Mouse (Mus musculus) CH12.LX (cell line): ENCODE results near the gene Elfn2. TPM values are rescaled to one million over a fixed set of nuclear protein-coding genes. Genes with fewer than 3 reads are reported as not detected.

Experiments
- DNase-seq: peaks from one replicate; pipeline ENCODE4 v3.0.0-alpha.2; 2013; ENCODE audit errors: extremely low read depth
- H3K27ac ChIP-seq: 2 replicates; pipeline ENCODE4 v1.5.1; 2012; ENCODE audit warnings: low read depth, mild to moderate bottlenecking, control low read depth, moderate library complexity; ENCODE audit not compliant: insufficient read depth
- H3K27me3 ChIP-seq: replicated peaks from 2 replicates; pipeline ENCODE3; 2012; ENCODE audit warnings: inconsistent platforms
- H3K36me3 ChIP-seq, 2 experiments: replicated peaks in 1 of 2; 2 replicates each; pipeline versions ENCODE3 to v1.6.1; 2012; ENCODE audit warnings: inconsistent platforms in 1 of 2, low read length in 1 of 2, mild to moderate bottlenecking in 1 of 2, mixed read lengths in 1 of 2, moderate library complexity in 1 of 2; ENCODE audit not compliant: control insufficient read depth in 1 of 2, insufficient read depth in 1 of 2
- H3K4me1 ChIP-seq, 2 experiments: 2 replicates each; pipeline ENCODE4 v1.6.1; 2012; ENCODE audit warnings: inconsistent platforms in 1 of 2, moderate library complexity in 1 of 2; ENCODE audit not compliant: insufficient read depth in 2 of 2, control insufficient read depth in 1 of 2
- H3K4me2 ChIP-seq: 2 replicates; pipeline ENCODE4 v1.6.1; 2012; ENCODE audit warnings: low read depth, mild to moderate bottlenecking, control low read depth; ENCODE audit not compliant: poor library complexity, insufficient read depth, severe bottlenecking
- H3K4me3 ChIP-seq, 3 experiments: fragments of 150-350 bp in 1 of 3; sonication (generic) in 1 of 3; replicated peaks in 1 of 3; 2 replicates each; pipeline versions ENCODE3 to v1.5.1; 2011 to 2012; ENCODE audit warnings: low read depth in 2 of 3, low read length in 2 of 3, mild to moderate bottlenecking in 2 of 3, moderate library complexity in 2 of 3, control low read depth in 1 of 3, improper control_type of control experiment in 1 of 3, inconsistent platforms in 1 of 3, mixed read lengths in 1 of 3; ENCODE audit not compliant: poor library complexity in 1 of 3
- H3K79me2 ChIP-seq: replicated peaks from 2 replicates; pipeline ENCODE4 v1.6.1; 2012; ENCODE audit warnings: mild to moderate bottlenecking, moderate library complexity; ENCODE audit not compliant: control insufficient read depth, poor library complexity, insufficient read depth, severe bottlenecking; ENCODE audit errors: extremely low read depth
- H3K9ac ChIP-seq: 2 replicates; pipeline ENCODE4 v1.6.1; 2012; ENCODE audit warnings: low read depth, mild to moderate bottlenecking, control low read depth, moderate library complexity; ENCODE audit not compliant: insufficient read depth
- H3K9me3 ChIP-seq: replicated peaks from 2 replicates; pipeline ENCODE3; 2012; ENCODE audit warnings: low read length, inconsistent platforms, mixed read lengths
- EP300 ChIP-seq: IDR thresholded peaks from 2 replicates; pipeline ENCODE4 v1.6.1; 2011; ENCODE audit warnings: low read length, improper control_type of control experiment
- ETS1 ChIP-seq: conservative IDR thresholded peaks from 2 replicates; pipeline ENCODE4 v1.6.1; 2012; ENCODE audit warnings: low read depth, mild to moderate bottlenecking, inconsistent platforms, low read length, improper control_type of control experiment, moderate library complexity
- GABPA ChIP-seq: IDR thresholded peaks from 2 replicates; pipeline ENCODE4 v1.6.1; 2012; ENCODE audit warnings: low read depth, low read length, improper control_type of control experiment, inconsistent platforms; ENCODE audit not compliant: insufficient replicate concordance
- HCFC1 ChIP-seq: IDR thresholded peaks from 2 replicates; pipeline ENCODE4 v1.6.1; 2012; ENCODE audit warnings: low read depth, mild to moderate bottlenecking, inconsistent platforms, low read length, improper control_type of control experiment
- MAX ChIP-seq: IDR thresholded peaks from 2 replicates; pipeline ENCODE4 v1.6.1; 2011; ENCODE audit warnings: low read length, improper control_type of control experiment
- MAZ ChIP-seq: IDR thresholded peaks from 2 replicates; pipeline ENCODE4 v1.6.1; 2012; ENCODE audit warnings: low read depth, mild to moderate bottlenecking, inconsistent platforms, low read length, improper control_type of control experiment, moderate library complexity
- MEF2A ChIP-seq: IDR thresholded peaks from 2 replicates; pipeline ENCODE4 v1.6.1; 2014; ENCODE audit warnings: low read depth, mild to moderate bottlenecking, inconsistent platforms, low read length, improper control_type of control experiment, borderline replicate concordance
- MYC ChIP-seq: IDR thresholded peaks from 2 replicates; pipeline ENCODE4 v1.6.1; 2011; ENCODE audit warnings: low read depth, mild to moderate bottlenecking, improper control_type of control experiment, low read length
- NELFE ChIP-seq: IDR thresholded peaks from 2 replicates; pipeline ENCODE4 v1.6.1; 2011; ENCODE audit warnings: low read depth, low read length, improper control_type of control experiment
- RCOR1 ChIP-seq: conservative IDR thresholded peaks from 2 replicates; pipeline ENCODE4 v1.6.1; 2012; ENCODE audit warnings: low read depth, mild to moderate bottlenecking, inconsistent platforms, low read length, improper control_type of control experiment
- SIN3A ChIP-seq: IDR thresholded peaks from 2 replicates; pipeline ENCODE4 v1.6.1; 2012; ENCODE audit warnings: low read length, improper control_type of control experiment, inconsistent platforms
- TBP ChIP-seq: conservative IDR thresholded peaks from 2 replicates; pipeline ENCODE4 v1.6.1; 2011; ENCODE audit warnings: low read depth, low read length, improper control_type of control experiment
- USF1 ChIP-seq: IDR thresholded peaks from 2 replicates; pipeline ENCODE4 v1.6.1; 2014; ENCODE audit warnings: low read depth, mild to moderate bottlenecking, inconsistent platforms, low read length, improper control_type of control experiment
- USF2 ChIP-seq: conservative IDR thresholded peaks from 2 replicates; pipeline ENCODE4 v1.6.1; 2011; ENCODE audit warnings: low read depth, low read length, improper control_type of control experiment
- ZKSCAN1 ChIP-seq: IDR thresholded peaks from 2 replicates; pipeline ENCODE4 v1.6.1; 2012; ENCODE audit warnings: low read depth, inconsistent platforms, low read length, improper control_type of control experiment, borderline replicate concordance
- ZMIZ1 ChIP-seq: IDR thresholded peaks from 2 replicates; pipeline ENCODE4 v1.6.1; 2012; ENCODE audit warnings: low read depth, mild to moderate bottlenecking, inconsistent platforms, low read length, improper control_type of control experiment
- ZNF384 ChIP-seq: IDR thresholded peaks from 2 replicates; pipeline ENCODE4 v1.6.1; 2012; ENCODE audit warnings: low read depth, low read length, improper control_type of control experiment, inconsistent platforms
- dilution Hi-C: fragments of 300-500 bp; cut with MboI; formaldehyde crosslinking; loops from 2 replicates; pipeline ENCODE4 v1.14.3; 2020; ENCODE audit warnings: low sequenced_read_pairs; ENCODE audit not compliant: extremely low pct_unique_long_range_greater_than_20kb, extremely low pct_ligation_motif_present
- in situ Hi-C: fragments of 300-500 bp; cut with MboI; formaldehyde crosslinking; loops from 3 replicates; pipeline ENCODE4 v1.14.3; 2019; ENCODE audit warnings: low sequenced_read_pairs, low pct_ligation_motif_present, low pct_unique_long_range_greater_than_20kb, mixed read lengths
- polyA plus RNA-seq: library from polyadenylated mRNA; unstranded; fragments of >175 nt; gene quantifications from 2 replicates; pipeline ENCODE4 v1.2.1, GENCODE M21; 2012; ENCODE audit warnings: low read depth; ENCODE audit not compliant: insufficient read length
- total RNA-seq, 2 experiments: library from RNA; depleted of rRNA; stranded (reverse); fragments of 300-350 nt in 1 of 2; fragments of >200 nt in 1 of 2; gene quantifications; 2 replicates each; pipeline ENCODE4 v1.2.3; 2012 to 2014

The Elfn2 gene
- total and polyA plus RNA-seq, 3 experiments, result 0.06 TPM; not detected in 2

- no peak for DNase-seq
- Histone ChIP-seq H3K9me3 (peaks cover under 1% of the 10 kb centered on the region), H3K79me2 (no peaks in the 10 kb centered on the region), H3K36me3 (no peaks in the 10 kb centered on the region), H3K9ac (no peak overlapping the region), H3K4me2 (no peak overlapping the region), H3K4me1 (peaks cover 0 to 9% of the 10 kb centered on the region in 2 experiments; a peak in 2 of 4 replicates), H3K27me3 (peaks cover 90% of the 10 kb centered on the region), H3K27ac (no peak overlapping the region), H3K4me3 (no peak overlapping the region)
- in situ Hi-C loops, result loop anchor here (5.0 kb wide), 1 partner anchor 35 kb away; no protein-coding TSS in a partner anchor
- dilution Hi-C loops, result no loop called here
- no peak for TF ChIP-seq USF2
These were observed 86.2 kb downstream of the Elfn2 start for GRCm38 (mm10) chr15:78632387-78632786.

- Histone ChIP-seq H3K79me2 (no peaks in the 10 kb centered on the region), H3K9ac (no peak overlapping the region), H3K4me3 (no peak overlapping the region), H3K36me3 (peaks cover 4 to 18% of the 10 kb centered on the region in 2 experiments), H3K4me1 (peaks cover 0 to 7% of the 10 kb centered on the region in 2 experiments; a peak in 2 of 4 replicates), H3K9me3 (peaks cover 4% of the 10 kb centered on the region), H3K4me2 (no peak overlapping the region), H3K27ac (no peak overlapping the region), H3K27me3 (peaks cover 54% of the 10 kb centered on the region)
- dilution Hi-C loops, result no loop called here
- DNase-seq, result no peak
- in situ Hi-C loops, result loop anchor here (10.0 kb wide), 2 partner anchors 119 to 219 kb away; partner anchors contain the start of gene Cdc42ep1
- no peak for TF ChIP-seq MYC
- no peak for TF ChIP-seq RCOR1
- no peak for TF ChIP-seq HCFC1
- no peak for TF ChIP-seq ZMIZ1
- TF ChIP-seq ETS1, result no peak
- TF ChIP-seq SIN3A, result no peak
- no peak for TF ChIP-seq ZNF384
- TF ChIP-seq USF1, result no peak
- TF ChIP-seq GABPA, result no peak
- no peak for TF ChIP-seq NELFE
- TF ChIP-seq TBP, result no peak
- TF ChIP-seq EP300, result no peak
- TF ChIP-seq ZKSCAN1, result no peak
- TF ChIP-seq MAZ, result no peak
- no peak for TF ChIP-seq MEF2A
- no peak for TF ChIP-seq MAX
These were observed 92.3 kb downstream of the Elfn2 start for GRCm38 (mm10) chr15:78626285-78626684.
